Comparison of ENCODE assay signal across 25 mouse cellular contexts in genomic region chr1:74395290-74395689, GRCm38 (mm10). TPM values are rescaled to one million over a fixed set of nuclear protein-coding genes. Genes with fewer than 3 reads are reported as not detected.
DNase-seq lines count a peak whose midpoint lies in the region; ATAC-seq and TF ChIP-seq lines count a peak whose summit lies in the region.
"Had no signal": no experiment of that assay in that cellular context is flagged by ENCODE, and none has a peak within 500 bp of the region (broad histone marks: within the 10 kb centered on the region; RNA-seq: fewer than 3 reads in every experiment).

No protein-coding gene starts in this region.

- no peak for TF ChIP-seq EP300 in liver, embryonic 14.5 days (IDR thresholded peaks at IDR 0.05; ENCODE audit: low read depth)

- intact Hi-C loops in left cerebral cortex, postnatal 10 days (cut with DNase I) = no loop called here

- no peak overlapping the region for H3K9ac ChIP-seq in heart, embryonic 15.5 days
- 0 out of 2 replicates have a peak overlapping the region, but pooled peaks have one; percentile 9 for H3K9ac ChIP-seq in liver, embryonic 11.5 days (ENCODE audit: low read depth, low read length)
- H3K9ac ChIP-seq in liver, embryonic 14.5 days (replicated peaks) = no peak overlapping the region
- H3K9ac ChIP-seq: forebrain, embryonic 13.5 days; hindbrain, embryonic 12.5 days; lung, embryonic 15.5 days; midbrain, embryonic 12.5 days; neural tube, embryonic 13.5 days had no signal

- WGBS in heart, embryonic 15.5 days = 81% methylated on average over 12 of the region's 13 CpGs
- 88% methylated on average over 12 of the region's 13 CpGs for WGBS in liver, embryonic 11.5 days
- WGBS in liver, embryonic 14.5 days (ENCODE audit: insufficient replicate concordance) = 83% methylated on average over 13 of the region's 13 CpGs

- peak; percentile 36 for DNase-seq in cerebellum, adult 9-10 months
- DNase-seq in heart, postnatal 4 days = no peak
- no peak for DNase-seq in liver, embryonic 11.5 days (ENCODE audit: low spot score)
- no peak for DNase-seq in liver, embryonic 14.5 days (ENCODE audit: low read depth in 3 of 3, low spot score in 3 of 3)
- DNase-seq in left cerebral cortex, postnatal 10 days (ENCODE audit: extremely low spot score in 1 of 2, low spot score in 2 of 2) = no peak
- DNase-seq: adrenal gland, postnatal 25 days; cerebellum, postnatal 10 days; gastrocnemius, postnatal 14 days; heart, adult 18-20 months; right cerebral cortex, postnatal 4 days; thymus, adult 18-20 months had no signal

- 0 out of 2 replicates have a peak overlapping the region, but pooled peaks have one; percentile 12 for H3K27ac ChIP-seq in heart, embryonic 15.5 days
- H3K27ac ChIP-seq in liver, embryonic 11.5 days (ENCODE audit: low read depth, low read length) = peak overlapping the region; percentile 38; the same call in 1 of the 2 replicates
- peak overlapping the region; percentile 21; the same call in 1 of the 2 replicates for H3K27ac ChIP-seq in liver, embryonic 14.5 days
- H3K27ac ChIP-seq: forebrain, embryonic 13.5 days; hindbrain, embryonic 12.5 days; hindbrain, postnatal 0 days; lung, embryonic 15.5 days; midbrain, embryonic 12.5 days; neural tube, embryonic 13.5 days; stomach, postnatal 0 days had no signal

- H3K4me2 ChIP-seq in heart, embryonic 15.5 days = no peak overlapping the region
- H3K4me2 ChIP-seq in liver, embryonic 11.5 days = no peak overlapping the region
- H3K4me2 ChIP-seq in liver, embryonic 14.5 days (ENCODE audit: low read depth) = no peak overlapping the region
- H3K4me2 ChIP-seq: forebrain, embryonic 13.5 days; hindbrain, embryonic 12.5 days; lung, embryonic 15.5 days; midbrain, embryonic 12.5 days; neural tube, embryonic 13.5 days had no signal

- H3K4me1 ChIP-seq in heart, embryonic 15.5 days (replicated peaks) = peaks cover 38% of the 10 kb centered on the region
- H3K4me1 ChIP-seq in liver, embryonic 11.5 days (replicated peaks; ENCODE audit: control insufficient read depth, insufficient read depth, low read length) = peaks cover 27% of the 10 kb centered on the region
- H3K4me1 ChIP-seq in liver, embryonic 14.5 days (replicated peaks; ENCODE audit: control insufficient read depth in 2 of 2, insufficient read depth in 2 of 2, low read length in 1 of 2) = peaks cover 24 to 28% of the 10 kb centered on the region in 2 experiments

- no peak overlapping the region for H3K4me3 ChIP-seq in heart, embryonic 15.5 days
- no peak overlapping the region for H3K4me3 ChIP-seq in liver, embryonic 11.5 days (ENCODE audit: low read depth, low read length)
- H3K4me3 ChIP-seq in liver, embryonic 14.5 days (ENCODE audit: insufficient read depth in 1 of 2, low read depth in 2 of 2, low read length in 2 of 2) = no peak overlapping the region
- H3K4me3 ChIP-seq: forebrain, embryonic 13.5 days; hindbrain, embryonic 12.5 days; lung, embryonic 15.5 days; midbrain, embryonic 12.5 days; neural tube, embryonic 13.5 days had no signal

- no peaks in the 10 kb centered on the region for H3K27me3 ChIP-seq in heart, embryonic 15.5 days
- H3K27me3 ChIP-seq in liver, embryonic 11.5 days (replicated peaks; ENCODE audit: control insufficient read depth, insufficient read depth, low read length) = no peaks in the 10 kb centered on the region
- no peaks in the 10 kb centered on the region for H3K27me3 ChIP-seq in liver, embryonic 14.5 days (ENCODE audit: control insufficient read depth, insufficient read depth, low read length)
- H3K27me3 ChIP-seq: lung, embryonic 15.5 days; neural tube, embryonic 13.5 days had no signal

- H3K9me3 ChIP-seq in heart, embryonic 15.5 days (replicated peaks) = no peaks in the 10 kb centered on the region
- H3K9me3 ChIP-seq in liver, embryonic 11.5 days (ENCODE audit: control insufficient read depth, low read length) = no peaks in the 10 kb centered on the region
- no peaks in the 10 kb centered on the region for H3K9me3 ChIP-seq in liver, embryonic 14.5 days (ENCODE audit: control insufficient read depth, low read length)
- H3K9me3 ChIP-seq: forebrain, embryonic 13.5 days; hindbrain, embryonic 12.5 days; lung, embryonic 15.5 days; midbrain, embryonic 12.5 days; neural tube, embryonic 13.5 days had no signal

- no peak for ATAC-seq in cerebellum, adult (ENCODE audit: insufficient number of reproducible peaks, low FRiP score, low TSS enrichment)
- ATAC-seq in heart, embryonic 15.5 days (replicated peaks; ENCODE audit: insufficient number of reproducible peaks, insufficient read depth, low FRiP score, low read depth) = no peak
- ATAC-seq in liver, embryonic 11.5 days (replicated peaks; ENCODE audit: low FRiP score) = no peak
- ATAC-seq in liver, embryonic 14.5 days (ENCODE audit: insufficient read depth) = no peak
- no peak for ATAC-seq in megakaryocyte-erythroid progenitor cell, adult 5-6 weeks (replicated peaks; ENCODE audit: low FRiP score, low TSS enrichment, poor library complexity, severe bottlenecking)
- ATAC-seq: CD4-positive, CD25-positive, alpha-beta regulatory T cell, adult 4 months; forebrain, embryonic 13.5 days; hindbrain, postnatal 0 days; intestine, postnatal 0 days had no signal

- peaks cover 23% of the 10 kb centered on the region for H3K36me3 ChIP-seq in heart, embryonic 15.5 days
- H3K36me3 ChIP-seq in liver, embryonic 11.5 days (ENCODE audit: control insufficient read depth, insufficient read depth, low read length) = peaks cover 14% of the 10 kb centered on the region; the same call in 1 of the 2 replicates
- peaks cover 21% of the 10 kb centered on the region for H3K36me3 ChIP-seq in liver, embryonic 14.5 days (replicated peaks; ENCODE audit: control insufficient read depth, insufficient read depth, low read depth)

- TF ChIP-seq CTCF in liver, embryonic 14.5 days (IDR thresholded peaks at IDR 0.05; ENCODE audit: low read depth) = no peak

RNA-seq across cellular contexts. Expression of gene Ctdsp1, which starts 4.0 kb away (rescaled TPM):
- polyA plus RNA-seq in heart, embryonic 15.5 days (2015; fragmentation: Nextera tagmentation; extraction: Ambion mirVana) = 55.1 and 68.5 TPM in 2 replicates
- 100 to 1,000 TPM; 121 to 126 TPM for total RNA-seq in heart, postnatal 4 days (2021)
- 65.2 and 71.1 TPM in 2 replicates for polyA plus RNA-seq in liver, embryonic 11.5 days (2014; fragmentation: Nextera tagmentation; extraction: Ambion mirVana)
- 36.0 and 39.6 TPM in 2 replicates for polyA plus RNA-seq in liver, embryonic 14.5 days (2012; rRNA removed)
- 37.6 and 40.3 TPM in 2 replicates for polyA plus RNA-seq in liver, embryonic 14.5 days (2014; fragmentation: Nextera tagmentation; extraction: Ambion mirVana)
- 10 to 100 TPM; 17.8 to 17.9 TPM for total RNA-seq in left cerebral cortex, postnatal 10 days (2021)
- 84.0 and 87.0 TPM in 2 replicates for total RNA-seq in megakaryocyte-erythroid progenitor cell, adult 5-6 weeks (2014; fragmentation: Nextera tagmentation)
- 19.5 and 26.8 TPM in 2 replicates for total RNA-seq in megakaryocyte-erythroid progenitor cell, adult 5-6 weeks (2017)

RNA-seq across cellular contexts. Expression of gene Vil1, which starts 13.9 kb away (rescaled TPM):
- polyA plus RNA-seq in heart, embryonic 15.5 days (2015; fragmentation: Nextera tagmentation; extraction: Ambion mirVana) = 0.26 and 0.38 TPM in 2 replicates
- 1 to 10 TPM; 1.4 to 2.1 TPM for total RNA-seq in heart, postnatal 4 days (2021)
- 0.88 and 0.94 TPM in 2 replicates for polyA plus RNA-seq in liver, embryonic 11.5 days (2014; fragmentation: Nextera tagmentation; extraction: Ambion mirVana)
- 0.39 and 0.62 TPM in 2 replicates for polyA plus RNA-seq in liver, embryonic 14.5 days (2012; rRNA removed)
- 0.40 and 0.50 TPM in 2 replicates for polyA plus RNA-seq in liver, embryonic 14.5 days (2014; fragmentation: Nextera tagmentation; extraction: Ambion mirVana)
- total RNA-seq in left cerebral cortex, postnatal 10 days (2021) = under 1 TPM; 0.89 to 0.92 TPM
- total RNA-seq in megakaryocyte-erythroid progenitor cell, adult 5-6 weeks (2014; fragmentation: Nextera tagmentation) = not detected in 2 replicates
- not detected in 2 replicates for total RNA-seq in megakaryocyte-erythroid progenitor cell, adult 5-6 weeks (2017)
- total RNA-seq: megakaryocyte, adult 5-6 weeks had no signal
- polyA plus RNA-seq: spleen, adult 2 months had no signal

RNA-seq across cellular contexts. Expression of gene Slc11a1, which starts 20.3 kb away (rescaled TPM):
- 3.6 and 5.4 TPM in 2 replicates for polyA plus RNA-seq in heart, embryonic 15.5 days (2015; fragmentation: Nextera tagmentation; extraction: Ambion mirVana)
- total RNA-seq in heart, postnatal 4 days (2021) = 1 to 10 TPM; 1.7 to 3.4 TPM
- 10.0 and 10.4 TPM in 2 replicates for polyA plus RNA-seq in liver, embryonic 11.5 days (2014; fragmentation: Nextera tagmentation; extraction: Ambion mirVana)
- polyA plus RNA-seq in liver, embryonic 14.5 days (2012; rRNA removed) = 9.2 and 13.7 TPM in 2 replicates
- 8.3 and 8.7 TPM in 2 replicates for polyA plus RNA-seq in liver, embryonic 14.5 days (2014; fragmentation: Nextera tagmentation; extraction: Ambion mirVana)
- 1 to 10 TPM; 1.9 to 2.7 TPM for total RNA-seq in left cerebral cortex, postnatal 10 days (2021)
- total RNA-seq in megakaryocyte-erythroid progenitor cell, adult 5-6 weeks (2014; fragmentation: Nextera tagmentation) = not detected in 2 replicates
- 0.42 TPM in 1 of 2 replicates, not detected in the other for total RNA-seq in megakaryocyte-erythroid progenitor cell, adult 5-6 weeks (2017)

RNA-seq across cellular contexts. Expression of gene Catip, which starts 33.4 kb away (rescaled TPM):
- polyA plus RNA-seq in heart, embryonic 15.5 days (2015; fragmentation: Nextera tagmentation; extraction: Ambion mirVana) = 0.38 and 0.39 TPM in 2 replicates
- total RNA-seq in heart, postnatal 4 days (2021) = under 1 TPM; 0.32 to 0.33 TPM
- 0.21 TPM in 1 of 2 replicates, not detected in the other for polyA plus RNA-seq in liver, embryonic 11.5 days (2014; fragmentation: Nextera tagmentation; extraction: Ambion mirVana)
- polyA plus RNA-seq in liver, embryonic 14.5 days (2012; rRNA removed) = 0.05 and 0.10 TPM in 2 replicates
- not detected in 2 replicates for polyA plus RNA-seq in liver, embryonic 14.5 days (2014; fragmentation: Nextera tagmentation; extraction: Ambion mirVana)
- under 1 TPM; 0.41 to 0.45 TPM for total RNA-seq in left cerebral cortex, postnatal 10 days (2021)
- total RNA-seq in megakaryocyte-erythroid progenitor cell, adult 5-6 weeks (2014; fragmentation: Nextera tagmentation) = not detected in 2 replicates
- not detected in 2 replicates for total RNA-seq in megakaryocyte-erythroid progenitor cell, adult 5-6 weeks (2017)
